22 mouse cellular contexts compared by ENCODE assay signal in the genomic region with DNA sequence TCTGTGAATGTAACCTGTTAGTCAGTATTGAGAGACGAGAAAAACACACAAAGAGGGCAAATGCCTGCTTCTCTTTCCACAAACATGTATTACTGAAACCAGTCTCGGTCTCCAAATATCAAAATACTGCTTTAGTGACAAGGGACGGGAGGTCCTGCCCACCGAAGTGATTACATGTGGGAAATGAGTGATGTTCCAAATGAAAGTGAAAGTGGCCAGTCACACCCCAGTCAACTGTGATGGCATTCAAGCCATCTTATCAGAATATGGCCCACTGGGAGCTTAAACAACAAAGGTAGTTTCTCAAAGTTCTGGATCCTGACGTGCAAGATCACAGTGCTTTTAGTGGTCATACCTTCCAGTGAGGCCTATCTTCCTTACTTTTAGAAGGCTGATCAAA.
"Had no signal": no experiment of that assay in that cellular context is flagged by ENCODE, and none has a peak within 500 bp of the region (broad histone marks: within the 10 kb centered on the region; RNA-seq: fewer than 3 reads in every experiment).

No protein-coding gene starts in this region.

- H3K27ac ChIP-seq: kidney, postnatal 0 days; layer of hippocampus, adult 2 months; limb, embryonic 10.5 days; limb, embryonic 13.5 days; liver, embryonic 12.5 days; liver, embryonic 15.5 days; lung, embryonic 15.5 days; midbrain, embryonic 12.5 days; midbrain, embryonic 15.5 days; neural tube, embryonic 13.5 days; stomach, embryonic 15.5 days had no signal

- DNase-seq: kidney, postnatal 25 days; layer of hippocampus, adult 9-11 months; liver; lung, adult 18-20 months; lung, postnatal 10 days; lung, postnatal 36 days; retina, postnatal 1 day; right cerebral cortex, postnatal 25 days; spleen, adult 18-20 months; thymus, postnatal 25 days had no signal

- H3K9ac ChIP-seq: limb, embryonic 13.5 days; liver, embryonic 12.5 days; liver, embryonic 15.5 days; lung, embryonic 15.5 days; midbrain, embryonic 12.5 days; midbrain, embryonic 15.5 days; neural tube, embryonic 13.5 days; stomach, embryonic 15.5 days had no signal

- H3K36me3 ChIP-seq: limb, embryonic 10.5 days; limb, embryonic 13.5 days; liver, embryonic 12.5 days; liver, embryonic 15.5 days; lung, embryonic 15.5 days; midbrain, embryonic 12.5 days; midbrain, embryonic 15.5 days; neural tube, embryonic 13.5 days; stomach, embryonic 15.5 days had no signal

- ATAC-seq: liver, embryonic 12.5 days; midbrain, embryonic 15.5 days had no signal

- H3K9me3 ChIP-seq: limb, embryonic 10.5 days; limb, embryonic 13.5 days; liver, embryonic 12.5 days; liver, embryonic 15.5 days; lung, embryonic 15.5 days; midbrain, embryonic 12.5 days; midbrain, embryonic 15.5 days; neural tube, embryonic 13.5 days; stomach, embryonic 15.5 days had no signal

- H3K4me3 ChIP-seq: layer of hippocampus, adult 2 months; limb, embryonic 10.5 days; limb, embryonic 13.5 days; liver, embryonic 12.5 days; liver, embryonic 15.5 days; lung, embryonic 15.5 days; midbrain, embryonic 12.5 days; midbrain, embryonic 15.5 days; myocyte; neural tube, embryonic 13.5 days; stomach, embryonic 15.5 days had no signal

- H3K27me3 ChIP-seq: limb, embryonic 13.5 days; liver, embryonic 12.5 days; liver, embryonic 15.5 days; lung, embryonic 15.5 days; midbrain, embryonic 12.5 days; midbrain, embryonic 15.5 days; neural tube, embryonic 13.5 days; stomach, embryonic 15.5 days had no signal

- H3K4me1 ChIP-seq: limb, embryonic 10.5 days; limb, embryonic 13.5 days; liver, embryonic 12.5 days; liver, embryonic 15.5 days; lung, embryonic 15.5 days; midbrain, embryonic 12.5 days; neural tube, embryonic 13.5 days; stomach, embryonic 15.5 days had no signal

- H3K4me2 ChIP-seq: limb, embryonic 13.5 days; liver, embryonic 12.5 days; liver, embryonic 15.5 days; lung, embryonic 15.5 days; midbrain, embryonic 12.5 days; midbrain, embryonic 15.5 days; neural tube, embryonic 13.5 days; stomach, embryonic 15.5 days had no signal
